Mouse (Mus musculus): ENCODE measurements around the gene Rnpepl1.
A peak's percentile ranks its signal among the peaks of the same experiment; 100 is the strongest.

DNA sequence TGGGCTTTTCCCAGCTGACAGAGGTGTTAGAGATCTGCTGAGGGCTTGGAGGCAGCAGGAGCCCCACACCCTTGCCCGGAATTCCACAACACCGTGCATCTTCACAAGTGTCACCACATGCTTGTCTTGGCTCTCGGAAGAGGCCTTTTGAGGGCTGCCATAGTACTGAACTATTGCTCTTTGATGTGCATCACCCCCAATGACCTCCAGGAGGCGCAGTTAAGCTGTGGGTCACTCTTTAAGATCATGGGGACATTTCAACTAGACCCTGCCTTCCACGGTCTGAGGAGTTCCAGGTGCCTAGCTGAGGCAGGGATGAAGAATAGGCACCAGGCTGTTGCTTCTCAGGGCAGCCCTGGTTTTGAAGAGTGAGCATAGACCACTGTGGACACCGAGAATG lies 38.8 kb downstream of the Rnpepl1 start:
- TF ChIP-seq CTCF (IDR thresholded peaks at IDR 0.05; ENCODE audit: low read depth, low read length) (peak; percentile 42), POLR2A (IDR thresholded peaks at IDR 0.05; ENCODE audit: insufficient read depth, low read length) (no peak), EP300 (IDR thresholded peaks at IDR 0.05; ENCODE audit: insufficient read depth, low read depth, low read length) (no peak)
